Mouse (Mus musculus) CH12.LX (cell line): Measurements from ENCODE around the gene Msi1. TPM values are rescaled to one million over a fixed set of nuclear protein-coding genes. Genes with fewer than 3 reads are reported as not detected.

ENCODE experiments used
- DNase-seq: peaks from one replicate; pipeline ENCODE4 v3.0.0-alpha.2; 2013; ENCODE audit errors: extremely low read depth
- H3K27ac ChIP-seq: 2 replicates; pipeline ENCODE4 v1.5.1; 2012; ENCODE audit warnings: low read depth, mild to moderate bottlenecking, control low read depth, moderate library complexity; ENCODE audit not compliant: insufficient read depth
- H3K27me3 ChIP-seq: replicated peaks from 2 replicates; pipeline ENCODE3; 2012; ENCODE audit warnings: inconsistent platforms
- H3K36me3 ChIP-seq, 2 experiments: replicated peaks in 1 of 2; 2 replicates each; pipeline versions ENCODE3 to v1.6.1; 2012; ENCODE audit warnings: inconsistent platforms in 1 of 2, low read length in 1 of 2, mild to moderate bottlenecking in 1 of 2, mixed read lengths in 1 of 2, moderate library complexity in 1 of 2; ENCODE audit not compliant: control insufficient read depth in 1 of 2, insufficient read depth in 1 of 2
- H3K4me1 ChIP-seq, 2 experiments: 2 replicates each; pipeline ENCODE4 v1.6.1; 2012; ENCODE audit warnings: inconsistent platforms in 1 of 2, moderate library complexity in 1 of 2; ENCODE audit not compliant: insufficient read depth in 2 of 2, control insufficient read depth in 1 of 2
- H3K4me2 ChIP-seq: 2 replicates; pipeline ENCODE4 v1.6.1; 2012; ENCODE audit warnings: low read depth, mild to moderate bottlenecking, control low read depth; ENCODE audit not compliant: poor library complexity, insufficient read depth, severe bottlenecking
- H3K4me3 ChIP-seq, 3 experiments: fragments of 150-350 bp in 1 of 3; sonication (generic) in 1 of 3; replicated peaks in 1 of 3; 2 replicates each; pipeline versions ENCODE3 to v1.5.1; 2011 to 2012; ENCODE audit warnings: low read depth in 2 of 3, low read length in 2 of 3, mild to moderate bottlenecking in 2 of 3, moderate library complexity in 2 of 3, control low read depth in 1 of 3, improper control_type of control experiment in 1 of 3, inconsistent platforms in 1 of 3, mixed read lengths in 1 of 3; ENCODE audit not compliant: poor library complexity in 1 of 3
- H3K79me2 ChIP-seq: replicated peaks from 2 replicates; pipeline ENCODE4 v1.6.1; 2012; ENCODE audit warnings: mild to moderate bottlenecking, moderate library complexity; ENCODE audit not compliant: control insufficient read depth, poor library complexity, insufficient read depth, severe bottlenecking; ENCODE audit errors: extremely low read depth
- H3K9ac ChIP-seq: 2 replicates; pipeline ENCODE4 v1.6.1; 2012; ENCODE audit warnings: low read depth, mild to moderate bottlenecking, control low read depth, moderate library complexity; ENCODE audit not compliant: insufficient read depth
- H3K9me3 ChIP-seq: replicated peaks from 2 replicates; pipeline ENCODE3; 2012; ENCODE audit warnings: low read length, inconsistent platforms, mixed read lengths
- BHLHE40 ChIP-seq: IDR thresholded peaks from 2 replicates; pipeline ENCODE4 v1.6.1; 2011; ENCODE audit warnings: mild to moderate bottlenecking, low read depth, low read length, improper control_type of control experiment
- CHD1 ChIP-seq: IDR thresholded peaks from 2 replicates; pipeline ENCODE4 v1.6.1; 2012; ENCODE audit warnings: low read depth, low read length, improper control_type of control experiment, inconsistent platforms
- ELF1 ChIP-seq: IDR thresholded peaks from 2 replicates; pipeline ENCODE4 v1.6.1; 2014; ENCODE audit warnings: low read depth, mild to moderate bottlenecking, inconsistent platforms, low read length, improper control_type of control experiment
- ETS1 ChIP-seq: conservative IDR thresholded peaks from 2 replicates; pipeline ENCODE4 v1.6.1; 2012; ENCODE audit warnings: low read depth, mild to moderate bottlenecking, inconsistent platforms, low read length, improper control_type of control experiment, moderate library complexity
- GABPA ChIP-seq: IDR thresholded peaks from 2 replicates; pipeline ENCODE4 v1.6.1; 2012; ENCODE audit warnings: low read depth, low read length, improper control_type of control experiment, inconsistent platforms; ENCODE audit not compliant: insufficient replicate concordance
- HCFC1 ChIP-seq: IDR thresholded peaks from 2 replicates; pipeline ENCODE4 v1.6.1; 2012; ENCODE audit warnings: low read depth, mild to moderate bottlenecking, inconsistent platforms, low read length, improper control_type of control experiment
- JUND ChIP-seq: conservative IDR thresholded peaks from 2 replicates; pipeline ENCODE4 v1.6.1; 2011; ENCODE audit warnings: low read depth, low read length, improper control_type of control experiment
- MAFK ChIP-seq: IDR thresholded peaks from 2 replicates; pipeline ENCODE4 v1.6.1; 2011; ENCODE audit warnings: low read length, improper control_type of control experiment; ENCODE audit not compliant: insufficient replicate concordance
- MEF2A ChIP-seq: IDR thresholded peaks from 2 replicates; pipeline ENCODE4 v1.6.1; 2014; ENCODE audit warnings: low read depth, mild to moderate bottlenecking, inconsistent platforms, low read length, improper control_type of control experiment, borderline replicate concordance
- MXI1 ChIP-seq: IDR thresholded peaks from 2 replicates; pipeline ENCODE4 v1.6.1; 2011; ENCODE audit warnings: mild to moderate bottlenecking, low read depth, low read length, improper control_type of control experiment
- NELFE ChIP-seq: IDR thresholded peaks from 2 replicates; pipeline ENCODE4 v1.6.1; 2011; ENCODE audit warnings: low read depth, low read length, improper control_type of control experiment
- NRF1 ChIP-seq: IDR thresholded peaks from 2 replicates; pipeline ENCODE4 v1.6.1; 2014; ENCODE audit warnings: low read depth, mild to moderate bottlenecking, inconsistent platforms, low read length, improper control_type of control experiment, moderate library complexity
- PAX5 ChIP-seq: IDR thresholded peaks from 2 replicates; pipeline ENCODE4 v1.6.1; 2012; ENCODE audit warnings: low read length, inconsistent platforms, mixed read lengths
- POLR2A ChIP-seq: IDR thresholded peaks from 2 replicates; pipeline ENCODE4 v1.6.1; 2011; ENCODE audit warnings: low read depth, mild to moderate bottlenecking, improper control_type of control experiment, low read length
- RAD21 ChIP-seq: IDR thresholded peaks from 2 replicates; pipeline ENCODE4 v1.6.1; 2011; ENCODE audit warnings: low read depth, mild to moderate bottlenecking, low read length, improper control_type of control experiment, moderate library complexity
- RCOR1 ChIP-seq: conservative IDR thresholded peaks from 2 replicates; pipeline ENCODE4 v1.6.1; 2012; ENCODE audit warnings: low read depth, mild to moderate bottlenecking, inconsistent platforms, low read length, improper control_type of control experiment
- UBTF ChIP-seq: IDR thresholded peaks from 2 replicates; pipeline ENCODE4 v1.6.1; 2012; ENCODE audit warnings: low read depth, mild to moderate bottlenecking, inconsistent platforms, low read length, improper control_type of control experiment, moderate library complexity
- USF1 ChIP-seq: IDR thresholded peaks from 2 replicates; pipeline ENCODE4 v1.6.1; 2014; ENCODE audit warnings: low read depth, mild to moderate bottlenecking, inconsistent platforms, low read length, improper control_type of control experiment
- dilution Hi-C: fragments of 300-500 bp; cut with MboI; formaldehyde crosslinking; loops from 2 replicates; pipeline ENCODE4 v1.14.3; 2020; ENCODE audit warnings: low sequenced_read_pairs; ENCODE audit not compliant: extremely low pct_unique_long_range_greater_than_20kb, extremely low pct_ligation_motif_present
- in situ Hi-C: fragments of 300-500 bp; cut with MboI; formaldehyde crosslinking; loops from 3 replicates; pipeline ENCODE4 v1.14.3; 2019; ENCODE audit warnings: low sequenced_read_pairs, low pct_ligation_motif_present, low pct_unique_long_range_greater_than_20kb, mixed read lengths
- polyA plus RNA-seq: library from polyadenylated mRNA; unstranded; fragments of >175 nt; gene quantifications from 2 replicates; pipeline ENCODE4 v1.2.1, GENCODE M21; 2012; ENCODE audit warnings: low read depth; ENCODE audit not compliant: insufficient read length
- total RNA-seq, 2 experiments: library from RNA; depleted of rRNA; stranded (reverse); fragments of 300-350 nt in 1 of 2; fragments of >200 nt in 1 of 2; gene quantifications; 2 replicates each; pipeline ENCODE4 v1.2.3; 2012 to 2014

Gene Msi1
- total and polyA plus RNA-seq, 3 experiments = 0.82 to 5.3 (median 4.1) TPM

DNA sequence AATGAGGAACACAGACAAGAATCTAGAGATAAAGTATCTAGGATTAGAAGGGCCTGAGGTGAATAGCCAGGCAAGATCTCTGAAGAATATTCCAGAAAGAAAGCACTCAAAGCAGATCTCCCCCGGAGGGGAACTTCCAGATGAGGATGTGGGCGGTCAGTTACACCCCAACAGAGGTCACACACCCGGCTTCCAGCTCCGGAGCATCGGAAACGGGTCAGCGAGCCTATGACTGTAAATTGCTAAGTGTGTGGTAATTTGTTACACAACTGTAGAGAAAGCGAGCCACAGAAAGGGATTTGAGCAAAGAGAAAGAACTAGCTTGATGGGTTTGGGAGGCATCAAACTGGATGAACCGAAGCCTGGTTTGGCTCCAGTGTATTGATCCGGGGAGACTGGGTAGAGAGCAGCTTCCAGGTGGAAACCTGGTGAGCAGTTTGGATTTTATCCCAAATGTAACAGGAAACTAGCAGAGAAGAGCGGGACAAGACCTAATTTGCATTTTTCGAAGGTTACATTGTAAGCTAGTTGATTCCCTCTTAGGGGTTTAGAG is 71.1 kb downstream of the Msi1 start:
- peaks cover 8% of the 10 kb centered on the region for H3K27me3 ChIP-seq
- H3K36me3 ChIP-seq = no peaks in the 10 kb centered on the region
- H3K9ac ChIP-seq = no peak overlapping the region; the same call in 1 of the 2 replicates
- peak overlapping the region; percentile 83 for H3K4me2 ChIP-seq
- peak overlapping the region in 1 of 3 experiments; percentile 8 for H3K4me3 ChIP-seq
- no peaks in the 10 kb centered on the region for H3K79me2 ChIP-seq
- TF ChIP-seq POLR2A = no peak
- TF ChIP-seq RCOR1 = no peak
- 0 out of 2 replicates have a peak, but pooled peaks have one; percentile 33 for TF ChIP-seq HCFC1
- no peak for TF ChIP-seq MEF2A
- no peak for TF ChIP-seq BHLHE40
- peaks cover 5% of the 10 kb centered on the region for H3K9me3 ChIP-seq
- in situ Hi-C loops (loop anchor here (5.0 kb wide), 1 partner anchor 37 kb away; no protein-coding TSS in a partner anchor), dilution Hi-C loops (no loop called here)
- DNase-seq = no peak
- H3K27ac ChIP-seq = no peak overlapping the region
- peaks cover 0 to 4% of the 10 kb centered on the region in 2 experiments; a peak in 1 of 4 replicates for H3K4me1 ChIP-seq

DNA sequence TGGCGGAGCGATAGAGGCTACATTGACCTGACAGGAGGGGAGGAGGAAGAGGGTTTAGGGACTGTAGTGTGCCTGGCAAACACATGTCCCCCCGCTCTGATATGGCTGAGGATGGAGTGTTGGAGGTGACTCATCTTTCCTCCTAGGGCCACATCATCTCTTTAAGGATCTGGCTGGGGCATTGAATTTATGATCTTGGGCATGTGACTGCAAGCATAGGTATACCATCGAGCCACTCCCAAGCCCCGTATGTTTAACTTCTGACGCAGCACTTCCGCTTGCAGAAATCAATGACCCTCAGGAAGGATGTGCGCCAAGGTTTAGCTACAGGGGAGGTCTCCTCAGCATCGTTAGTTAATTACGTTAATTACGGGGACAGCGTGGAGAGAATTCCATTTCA is 73.6 kb downstream of the Msi1 start:
- Histone ChIP-seq H3K79me2 (no peaks in the 10 kb centered on the region; the same call in 1 of the 2 replicates), H3K27me3 (peaks cover 7% of the 10 kb centered on the region), H3K36me3 (no peaks in the 10 kb centered on the region), H3K9ac (no peak overlapping the region), H3K4me2 (no peak overlapping the region), H3K9me3 (peaks cover 5% of the 10 kb centered on the region), H3K4me1 (peaks cover 6 to 15% of the 10 kb centered on the region in 2 experiments), H3K27ac (no peak overlapping the region), H3K4me3 (no peak overlapping the region)
- DNase-seq = no peak
- TF ChIP-seq ETS1 (no peak), USF1 (no peak), NELFE (no peak), UBTF (no peak), MAFK (no peak), POLR2A (no peak), JUND (no peak), MEF2A (no peak), NRF1 (no peak), RAD21 (no peak), ELF1 (no peak), MXI1 (no peak), GABPA (no peak), CHD1 (no peak), PAX5 (no peak)
- in situ Hi-C loops (loop anchor here (5.0 kb wide), 1 partner anchor 34 kb away; no protein-coding TSS in a partner anchor), dilution Hi-C loops (no loop called here)

Other genes with a start within 250 kb of the Msi1 start
- 0.71 and 1.7 TPM in 2 replicates for gene Cabp1, start 235.2 kb upstream of the Msi1 start, total RNA-seq (2012; rRNA removed)
- gene Cabp1, start 235.2 kb upstream of the Msi1 start, total RNA-seq (2014; rRNA removed) = 0.38 and 0.59 TPM in 2 replicates
- 1.7 and 1.8 TPM in 2 replicates for gene Cabp1, start 235.2 kb upstream of the Msi1 start, polyA plus RNA-seq
- 236 and 301 TPM in 2 replicates for gene Pop5, start 193.8 kb upstream of the Msi1 start, total RNA-seq (2012; rRNA removed)
- gene Pop5, start 193.8 kb upstream of the Msi1 start, total RNA-seq (2014; rRNA removed) = 156 and 161 TPM in 2 replicates
- 127 and 163 TPM in 2 replicates for gene Pop5, start 193.8 kb upstream of the Msi1 start, polyA plus RNA-seq
- gene Rnf10, start 156.7 kb upstream of the Msi1 start, total RNA-seq (2012; rRNA removed) = 63.6 and 68.5 TPM in 2 replicates
- 38.5 and 39.9 TPM in 2 replicates for gene Rnf10, start 156.7 kb upstream of the Msi1 start, total RNA-seq (2014; rRNA removed)
- 154 and 187 TPM in 2 replicates for gene Rnf10, start 156.7 kb upstream of the Msi1 start, polyA plus RNA-seq
- gene Coq5, start 149.9 kb upstream of the Msi1 start, total RNA-seq (2012; rRNA removed) = 46.7 and 46.8 TPM in 2 replicates
- gene Coq5, start 149.9 kb upstream of the Msi1 start, total RNA-seq (2014; rRNA removed) = 41.9 and 46.7 TPM in 2 replicates
- gene Coq5, start 149.9 kb upstream of the Msi1 start, polyA plus RNA-seq = 42.3 and 43.9 TPM in 2 replicates
- gene Dynll1, start 128.6 kb upstream of the Msi1 start, total RNA-seq (2012; rRNA removed) = 312 and 488 TPM in 2 replicates
- gene Dynll1, start 128.6 kb upstream of the Msi1 start, total RNA-seq (2014; rRNA removed) = 456 and 502 TPM in 2 replicates
- 516 and 646 TPM in 2 replicates for gene Dynll1, start 128.6 kb upstream of the Msi1 start, polyA plus RNA-seq
- 73.4 and 82.8 TPM in 2 replicates for gene Srsf9, start 102.4 kb upstream of the Msi1 start, total RNA-seq (2012; rRNA removed)
- gene Srsf9, start 102.4 kb upstream of the Msi1 start, total RNA-seq (2014; rRNA removed) = 117 and 121 TPM in 2 replicates
- gene Srsf9, start 102.4 kb upstream of the Msi1 start, polyA plus RNA-seq = 112 and 130 TPM in 2 replicates
- gene Gatc, start 88.4 kb upstream of the Msi1 start, total RNA-seq (2012; rRNA removed) = 6.2 and 7.3 TPM in 2 replicates
- gene Gatc, start 88.4 kb upstream of the Msi1 start, total RNA-seq (2014; rRNA removed) = 11.7 and 14.4 TPM in 2 replicates
- 27.0 and 34.0 TPM in 2 replicates for gene Gatc, start 88.4 kb upstream of the Msi1 start, polyA plus RNA-seq
- 33.7 and 36.9 TPM in 2 replicates for gene Triap1, start 88.4 kb upstream of the Msi1 start, total RNA-seq (2012; rRNA removed)
- gene Triap1, start 88.4 kb upstream of the Msi1 start, total RNA-seq (2014; rRNA removed) = 31.4 and 31.8 TPM in 2 replicates
- gene Triap1, start 88.4 kb upstream of the Msi1 start, polyA plus RNA-seq = 36.1 and 38.2 TPM in 2 replicates
- 546 and 673 TPM in 2 replicates for gene Cox6a1, start 80.6 kb upstream of the Msi1 start, total RNA-seq (2012; rRNA removed)
- gene Cox6a1, start 80.6 kb upstream of the Msi1 start, total RNA-seq (2014; rRNA removed) = 203 and 257 TPM in 2 replicates
- 612 and 618 TPM in 2 replicates for gene Cox6a1, start 80.6 kb upstream of the Msi1 start, polyA plus RNA-seq
- not detected in 2 replicates for gene Pla2g1b, start 36.7 kb downstream of the Msi1 start, total RNA-seq (2012; rRNA removed)
- not detected in 2 replicates for gene Pla2g1b, start 36.7 kb downstream of the Msi1 start, total RNA-seq (2014; rRNA removed)
- not detected in 2 replicates for gene Pla2g1b, start 36.7 kb downstream of the Msi1 start, polyA plus RNA-seq
- 16.7 and 18.0 TPM in 2 replicates for gene Sirt4, start 55.1 kb downstream of the Msi1 start, total RNA-seq (2012; rRNA removed)
- gene Sirt4, start 55.1 kb downstream of the Msi1 start, total RNA-seq (2014; rRNA removed) = 8.2 and 10.0 TPM in 2 replicates
- 13.3 and 15.3 TPM in 2 replicates for gene Sirt4, start 55.1 kb downstream of the Msi1 start, polyA plus RNA-seq
- gene Pxn, start 77.1 kb downstream of the Msi1 start, total RNA-seq (2012; rRNA removed) = 21.1 and 22.6 TPM in 2 replicates
- gene Pxn, start 77.1 kb downstream of the Msi1 start, total RNA-seq (2014; rRNA removed) = 13.9 and 17.0 TPM in 2 replicates
- gene Pxn, start 77.1 kb downstream of the Msi1 start, polyA plus RNA-seq = 30.0 and 43.4 TPM in 2 replicates
- 5,037 and 5,581 TPM in 2 replicates for gene Rplp0, start 129.9 kb downstream of the Msi1 start, total RNA-seq (2012; rRNA removed)
- 5,841 and 6,606 TPM in 2 replicates for gene Rplp0, start 129.9 kb downstream of the Msi1 start, total RNA-seq (2014; rRNA removed)
- 4,313 and 4,800 TPM in 2 replicates for gene Rplp0, start 129.9 kb downstream of the Msi1 start, polyA plus RNA-seq
- 81.9 and 88.7 TPM in 2 replicates for gene Gcn1l1, start 135.7 kb downstream of the Msi1 start, total RNA-seq (2012; rRNA removed)
- 17.7 and 18.2 TPM in 2 replicates for gene Gcn1l1, start 135.7 kb downstream of the Msi1 start, total RNA-seq (2014; rRNA removed)
- 53.6 and 62.9 TPM in 2 replicates for gene Gcn1l1, start 135.7 kb downstream of the Msi1 start, polyA plus RNA-seq
- gene Rab35, start 202.3 kb downstream of the Msi1 start, total RNA-seq (2012; rRNA removed) = 33.8 and 36.5 TPM in 2 replicates
- 31.9 and 37.5 TPM in 2 replicates for gene Rab35, start 202.3 kb downstream of the Msi1 start, total RNA-seq (2014; rRNA removed)
- gene Rab35, start 202.3 kb downstream of the Msi1 start, polyA plus RNA-seq = 62.2 and 86.3 TPM in 2 replicates